Mouse (Mus musculus) frontal cortex, postnatal 14 days (tissue): ENCODE results near the gene Fam102b.

Experiments used
- DNase-seq, 2 experiments: peaks; one replicate each; pipeline ENCODE4 v3.0.0; 2022; ENCODE audit warnings: low spot score in 2 of 2

Fam102b gene

DNA sequence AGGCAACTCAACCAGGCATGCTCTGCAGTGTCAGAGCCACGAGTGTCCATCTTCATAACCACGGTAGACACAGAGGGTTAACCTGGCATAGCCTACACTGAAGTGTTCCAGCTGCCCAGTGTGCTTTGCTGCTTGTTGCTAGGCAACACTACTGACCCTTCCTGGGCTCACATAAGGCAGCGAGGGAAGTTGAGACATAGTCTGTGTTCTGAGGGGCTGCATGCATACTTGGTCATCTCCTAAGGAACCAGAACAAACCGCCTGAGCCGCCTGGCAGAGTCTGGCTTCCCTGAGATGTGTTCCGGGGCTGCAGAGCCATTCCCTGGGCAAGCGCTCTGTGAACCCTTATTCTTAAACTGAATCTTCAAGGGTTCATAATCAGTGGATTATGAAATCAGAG, 66.2 kb downstream of the Fam102b start:
- no peak for DNase-seq

DNA sequence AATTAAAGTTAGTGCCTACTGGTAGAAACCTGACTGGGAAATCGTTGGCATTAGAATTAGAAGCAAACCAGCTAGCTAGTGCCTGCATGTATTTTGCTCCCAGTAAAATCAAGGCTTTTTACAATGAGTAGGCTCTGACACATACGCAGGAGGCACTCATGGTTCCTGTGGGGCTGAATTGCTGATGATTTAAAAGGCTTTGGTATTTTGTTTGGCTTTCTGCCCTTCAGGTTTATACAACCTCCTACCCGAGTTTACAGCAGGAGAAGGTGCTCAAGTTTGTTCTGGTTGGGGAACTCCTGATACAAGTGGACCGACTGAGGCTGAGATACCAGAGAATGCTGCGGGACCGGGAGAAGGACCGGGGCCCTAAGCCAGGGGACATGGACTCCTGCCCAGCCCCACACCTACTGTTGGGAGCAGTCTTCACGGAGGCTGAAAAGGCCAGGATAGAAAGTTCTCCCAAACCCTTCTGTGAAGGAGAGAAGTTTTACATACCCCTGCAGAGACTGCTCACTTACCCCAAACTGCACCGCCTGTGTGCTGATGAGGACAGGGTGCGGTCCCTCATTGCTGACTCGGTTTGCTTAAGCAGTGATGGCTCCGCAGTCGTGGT, 67.6 kb downstream of the Fam102b start:
- DNase-seq: no peak

- DNase-seq: no peak
Measured at GRCm38 (mm10) chr3:108957976-108958375, 69.4 kb downstream of the Fam102b start.

DNA sequence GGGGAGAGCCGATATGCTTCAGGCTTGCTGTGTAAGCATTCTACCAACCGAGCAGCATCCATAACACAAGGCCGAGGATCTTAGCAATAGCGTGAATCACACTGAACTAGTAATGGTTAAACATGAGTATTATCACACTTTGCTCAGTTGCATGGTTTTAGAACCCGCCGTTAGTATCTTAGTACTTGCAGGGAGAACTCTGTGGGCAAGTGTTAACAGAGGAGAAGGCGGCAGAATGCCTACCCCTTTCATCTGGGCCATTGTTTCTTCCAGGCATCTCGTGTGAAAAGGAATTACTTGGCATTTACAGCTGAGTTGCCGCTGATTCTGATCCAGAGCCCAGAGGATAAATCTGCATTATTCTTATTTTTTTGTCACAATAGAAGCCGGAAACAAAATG, 86.4 kb downstream of the Fam102b start:
- no peak for DNase-seq

DNA sequence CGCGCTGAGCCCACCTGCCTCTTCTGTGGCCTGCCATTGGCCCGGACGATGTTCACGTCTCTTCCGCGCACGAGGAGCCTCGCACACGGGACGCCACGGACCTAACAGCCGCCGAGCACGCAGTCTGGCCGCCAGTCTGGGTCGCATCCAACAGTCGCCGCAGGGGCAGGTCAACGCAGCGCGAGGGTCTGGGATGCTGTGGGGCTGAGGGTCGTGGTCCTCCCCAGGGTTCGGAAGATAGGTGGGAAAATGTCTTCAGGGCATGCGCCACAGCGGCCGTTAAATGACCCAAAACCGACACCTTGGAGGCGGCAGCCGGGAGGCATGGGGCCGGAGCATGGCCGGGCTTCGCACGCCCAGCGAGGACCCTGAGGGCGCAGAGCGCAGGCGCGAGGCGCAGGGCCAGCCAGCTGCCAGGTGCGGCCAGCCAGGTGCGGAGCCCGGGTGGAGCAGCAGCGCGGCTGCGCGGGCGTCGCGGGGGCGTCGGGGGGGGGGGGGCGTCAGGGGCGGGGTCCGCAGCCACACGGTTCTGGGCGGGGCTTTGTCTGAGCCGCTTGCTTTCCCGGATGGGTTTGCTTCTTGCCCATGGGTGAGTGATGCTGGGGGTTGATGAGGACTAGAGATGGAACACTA, 87.3 kb downstream of the Fam102b start, which contains the start of gene Gm9857:
Gene Gm9857 (minus strand): TSS at position 445 of the 633 bp plus-strand sequence.
- no peak for DNase-seq

DNA sequence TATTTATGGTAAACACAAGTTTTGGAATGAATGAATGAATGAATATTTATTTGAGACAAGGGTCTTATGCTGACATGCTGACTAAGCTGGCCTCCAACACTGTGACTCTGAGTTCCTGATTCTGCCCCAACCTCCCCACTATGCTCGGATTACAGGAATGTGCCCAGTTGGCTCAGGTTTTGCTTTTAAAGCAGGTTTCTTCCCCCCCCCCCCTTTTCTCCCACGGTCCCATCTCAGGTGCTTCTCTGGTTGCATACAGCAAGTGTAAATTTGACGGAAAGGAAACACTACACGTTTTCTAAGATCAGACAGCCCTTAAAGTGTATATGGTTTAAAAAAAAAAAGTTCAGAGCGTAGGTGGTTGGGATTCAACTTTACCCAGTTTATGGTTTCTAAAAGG, 87.8 kb downstream of the Fam102b start, which contains the start of gene Henmt1:
Gene Henmt1 (plus strand): TSS at position 301 of the 400 bp plus-strand sequence.
- DNase-seq: no peak

GRCm38 (mm10) chr3:108938691-108939090, 88.7 kb downstream of the Fam102b start:
- no peak for DNase-seq

- no peak for DNase-seq
Measured at GRCm38 (mm10) chr3:108933557-108933956, 93.8 kb downstream of the Fam102b start.

- no peak for DNase-seq
Measured at GRCm38 (mm10) chr3:108926308-108926707, 101.1 kb downstream of the Fam102b start.

DNA sequence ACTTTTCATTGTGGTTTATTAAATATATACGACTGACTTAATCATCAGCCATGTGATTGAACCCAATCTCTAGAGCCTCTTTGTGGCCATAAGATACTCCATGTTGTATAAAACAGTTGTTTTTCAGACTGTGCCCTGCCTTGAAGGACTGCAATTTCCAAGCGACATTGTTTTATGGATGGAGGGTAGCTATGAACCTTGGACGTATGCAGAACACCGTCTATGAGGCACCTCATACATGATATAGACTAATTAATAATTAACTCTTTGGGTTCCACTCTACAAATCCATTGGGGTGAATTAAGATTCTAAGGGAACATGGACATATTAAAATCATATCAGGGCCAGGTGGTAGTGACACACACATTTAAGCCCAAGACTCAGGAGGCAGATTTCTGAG, 101.7 kb downstream of the Fam102b start:
- DNase-seq: no peak

GRCm38 (mm10) chr3:108921822-108922221, 105.6 kb downstream of the Fam102b start:
- no peak for DNase-seq
